Mouse (Mus musculus) limb, embryonic 14.5 days (tissue): ENCODE results near the gene Smco2. TPM values are rescaled to one million over a fixed set of nuclear protein-coding genes. Genes with fewer than 3 reads are reported as not detected.

ENCODE experiments used
- ATAC-seq: fragments of 200-750 bp; cut with Nextera tagmentation; 2 replicates; pipeline ENCODE4 v1.8.0; 2017; ENCODE audit warnings: low read depth, moderate number of reproducible peaks, moderate TSS enrichment; ENCODE audit not compliant: low FRiP score
- DNase-seq: peaks from one replicate; pipeline ENCODE4 v3.0.0-alpha.2; 2015; ENCODE audit warnings: low spot score
- H3K27ac ChIP-seq: fragments of 300-500 bp; sonication (generic); replicated peaks from 2 replicates; pipeline ENCODE4 v1.5.1; 2014; ENCODE audit warnings: low read depth, mild to moderate bottlenecking, low read length, moderate library complexity, mixed read lengths
- H3K27me3 ChIP-seq: fragments of 300-500 bp; sonication (generic); 2 replicates; pipeline ENCODE4 v1.6.1; 2014; ENCODE audit warnings: low read length, mixed read lengths; ENCODE audit not compliant: control insufficient read depth, insufficient read depth
- H3K36me3 ChIP-seq: fragments of 300-500 bp; sonication (generic); 2 replicates; pipeline ENCODE4 v1.6.1; 2014; ENCODE audit warnings: mild to moderate bottlenecking, low read length, moderate library complexity, mixed read lengths; ENCODE audit not compliant: control insufficient read depth, insufficient read depth
- H3K4me1 ChIP-seq: fragments of 300-500 bp; sonication (generic); 2 replicates; pipeline ENCODE4 v1.6.1; 2014; ENCODE audit warnings: antibody characterized with exemption, low read length, mixed read lengths; ENCODE audit not compliant: control insufficient read depth, insufficient read depth
- H3K4me2 ChIP-seq: fragments of 300-500 bp; sonication (generic); replicated peaks from 2 replicates; pipeline ENCODE4 v1.6.1; 2014; ENCODE audit warnings: low read depth, mild to moderate bottlenecking, low read length, moderate library complexity; ENCODE audit not compliant: severe bottlenecking
- H3K4me3 ChIP-seq: fragments of 300-500 bp; sonication (generic); replicated peaks from 2 replicates; pipeline ENCODE4 v1.5.1; 2014; ENCODE audit warnings: low read length
- H3K9ac ChIP-seq: fragments of 300-500 bp; sonication (generic); 2 replicates; pipeline ENCODE4 v1.6.1; 2014; ENCODE audit warnings: mild to moderate bottlenecking, low read depth, low read length, moderate library complexity; ENCODE audit not compliant: severe bottlenecking
- H3K9me3 ChIP-seq: fragments of 300-500 bp; sonication (generic); 2 replicates; pipeline ENCODE4 v1.6.1; 2016; ENCODE audit warnings: low read length; ENCODE audit not compliant: control insufficient read depth
- POLR2A ChIP-seq: fragments of 200-500 bp; IDR thresholded peaks from 2 replicates; pipeline ENCODE4 v1.8.0; 2012; ENCODE audit warnings: inconsistent platforms, mild to moderate bottlenecking, moderate library complexity, borderline replicate concordance; ENCODE audit not compliant: insufficient read depth, insufficient read length; ENCODE audit errors: extremely low read depth
- WGBS: fragments of 180-500 bp; shearing (Covaris S2); extraction: QIAGEN DNeasy Blood & Tissue Kit; methylation state at CpG from one replicate; pipeline ENCODE4 v1.1.7; 2014; 5-methylcytosine and 5-hydroxymethylcytosine counted together
- polyA plus RNA-seq, 2 experiments: library from polyadenylated mRNA; depleted of rRNA in 1 of 2; stranded (reverse) in 1 of 2; unstranded in 1 of 2; fragments of >200 nt; fragmentation: Nextera tagmentation in 1 of 2; extraction: Ambion mirVana in 1 of 2; gene quantifications; 2 replicates each; pipeline versions ENCODE4 v1.2.1 to v1.2.3; 2012 to 2014

Gene Smco2
- polyA plus RNA-seq, 2 experiments: not detected

DNA sequence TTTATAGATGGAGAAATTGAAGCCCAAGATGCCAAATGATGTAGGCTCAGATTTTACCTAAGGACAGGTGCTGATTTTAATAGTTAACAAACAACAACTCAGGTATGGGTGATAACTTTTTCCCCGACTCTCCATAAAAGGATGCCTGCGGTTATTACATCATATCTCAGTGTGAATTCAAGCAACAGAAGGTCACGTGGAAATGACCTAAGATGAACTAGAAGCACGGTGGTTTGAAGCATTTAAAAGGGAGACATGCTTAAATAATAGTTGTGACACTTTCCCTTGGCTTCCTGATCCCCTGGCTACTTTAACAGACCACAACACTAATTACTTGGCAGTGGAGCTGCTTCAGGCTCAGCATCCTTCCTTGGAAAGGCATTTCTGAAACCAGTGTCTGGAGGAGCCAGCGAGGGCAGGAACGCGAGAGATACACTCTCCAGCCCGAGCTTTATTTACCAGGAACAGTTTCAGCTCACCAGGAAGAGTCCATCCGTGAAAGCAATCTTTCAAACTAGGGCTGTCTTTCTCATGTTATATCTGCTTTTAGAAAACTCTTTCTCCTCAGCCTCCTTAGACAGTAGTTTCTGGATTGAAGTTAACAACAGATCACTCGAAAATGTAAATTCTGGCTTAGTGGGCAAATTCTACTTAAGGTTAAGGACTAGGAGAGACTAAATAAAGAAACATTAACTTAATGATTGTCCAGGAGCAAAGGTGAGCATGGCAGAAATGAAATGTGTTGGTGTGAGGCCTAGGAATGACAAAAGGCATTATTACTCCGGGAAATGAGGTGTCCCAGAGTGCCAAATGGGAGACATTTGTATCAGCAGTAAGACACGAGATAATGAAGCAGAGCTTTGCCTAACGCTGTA, 32.2 kb downstream of the Smco2 start:
- Histone ChIP-seq H3K9me3 (peaks cover under 1% of the 10 kb centered on the region; the same call in 1 of the 2 replicates), H3K9ac (no peak overlapping the region), H3K4me1 (no peaks in the 10 kb centered on the region), H3K36me3 (no peaks in the 10 kb centered on the region), H3K4me3 (no peak overlapping the region), H3K27ac (no peak overlapping the region), H3K27me3 (no peaks in the 10 kb centered on the region), H3K4me2 (no peak overlapping the region)
- ATAC-seq: no peak
- DNase-seq: no peak
- no peak for TF ChIP-seq POLR2A
- WGBS: 48% methylated on average over 13 of the region's 13 CpGs

DNA sequence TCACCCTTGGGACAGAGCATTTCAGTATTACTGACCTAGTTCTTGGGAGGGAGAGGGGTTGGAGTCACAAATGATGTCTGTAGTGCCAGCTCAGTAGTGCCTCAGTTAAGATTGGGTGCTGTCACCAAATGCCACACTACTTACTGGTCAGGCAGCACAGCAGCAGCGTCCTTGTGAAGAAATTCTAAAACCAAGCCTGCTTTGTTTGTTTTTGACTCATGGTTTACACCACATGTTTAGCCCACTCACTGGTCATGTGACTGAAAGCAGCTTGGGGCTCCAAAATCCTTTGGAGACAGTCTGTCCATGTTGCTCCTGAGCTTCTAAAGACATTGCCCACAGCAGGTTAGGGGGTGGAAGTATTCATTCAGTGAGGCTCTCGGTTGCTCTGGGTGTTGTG, 33.5 kb downstream of the Smco2 start:
- H3K9me3 ChIP-seq: no peaks in the 10 kb centered on the region
- TF ChIP-seq POLR2A: no peak
- WGBS: 65% methylated on average over 2 of the region's 2 CpGs
- DNase-seq: no peak
- H3K9ac ChIP-seq: no peak overlapping the region
- no peaks in the 10 kb centered on the region for H3K36me3 ChIP-seq
- no peak overlapping the region for H3K4me3 ChIP-seq
- H3K4me2 ChIP-seq: no peak overlapping the region
- peaks cover 3% of the 10 kb centered on the region; the same call in 1 of the 2 replicates for H3K4me1 ChIP-seq
- no peak overlapping the region for H3K27ac ChIP-seq
- no peak for ATAC-seq
- H3K27me3 ChIP-seq: no peaks in the 10 kb centered on the region

DNA sequence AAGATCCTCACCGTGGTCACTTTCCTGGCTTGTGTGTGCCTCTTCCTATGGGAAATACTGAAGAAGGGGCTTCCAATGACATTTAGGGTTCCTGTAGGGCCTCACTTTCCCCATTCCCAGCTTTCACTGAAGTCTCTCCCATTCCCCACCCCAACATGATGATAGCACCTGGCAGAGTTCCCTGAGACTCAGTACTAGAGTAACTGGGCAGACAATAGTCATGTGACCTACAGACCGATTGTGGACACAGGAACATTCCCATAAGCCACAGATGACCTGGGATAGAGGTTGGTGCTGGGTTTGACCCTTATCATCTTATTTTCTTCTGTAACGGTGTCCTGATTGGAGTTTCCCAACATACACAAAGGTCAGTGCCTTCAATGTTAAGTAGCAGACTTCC, 34.3 kb downstream of the Smco2 start:
- ATAC-seq: no peak
- 85% methylated on average over 3 of the region's 3 CpGs for WGBS
- no peak overlapping the region for H3K4me2 ChIP-seq

DNA sequence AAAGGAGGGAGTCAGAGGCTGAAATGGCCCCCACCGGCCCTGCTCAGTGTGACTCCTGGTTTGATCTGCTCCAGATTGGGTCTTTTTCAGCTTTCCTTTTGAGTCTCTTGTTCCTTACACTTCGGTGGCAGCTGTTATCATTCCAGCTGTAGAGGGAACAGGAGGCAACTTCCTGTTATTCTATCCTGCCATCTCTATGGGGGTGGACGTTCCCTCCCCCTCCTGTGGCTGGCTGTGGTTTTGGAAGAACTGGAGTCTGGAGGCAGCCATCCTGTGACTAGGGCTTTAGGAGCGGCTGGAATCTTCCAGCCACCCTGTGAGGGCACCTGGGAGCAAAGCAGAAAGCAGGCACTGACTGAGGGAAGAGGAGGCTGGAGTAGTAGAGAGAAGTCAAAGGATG, 34.9 kb downstream of the Smco2 start:
- H3K9me3 ChIP-seq: no peaks in the 10 kb centered on the region
- no peaks in the 10 kb centered on the region for H3K27me3 ChIP-seq
- DNase-seq (no peak), ATAC-seq (no peak)
- H3K9ac ChIP-seq: no peak overlapping the region
- H3K4me1 ChIP-seq: peaks cover 12% of the 10 kb centered on the region; the same call in 1 of the 2 replicates
- TF ChIP-seq POLR2A: no peak
- WGBS: 20% methylated on average over 4 of the region's 4 CpGs
- H3K27ac ChIP-seq: no peak overlapping the region
- no peak overlapping the region for H3K4me2 ChIP-seq
- no peak overlapping the region for H3K4me3 ChIP-seq
- H3K36me3 ChIP-seq: no peaks in the 10 kb centered on the region

More for the DNA sequence above, 34.3 kb downstream of the Smco2 start:
- Histone ChIP-seq H3K4me1 (peaks cover 6% of the 10 kb centered on the region; the same call in 1 of the 2 replicates), H3K36me3 (no peaks in the 10 kb centered on the region), H3K9me3 (no peaks in the 10 kb centered on the region), H3K27ac (no peak overlapping the region), H3K27me3 (no peaks in the 10 kb centered on the region), H3K9ac (no peak overlapping the region), H3K4me3 (no peak overlapping the region)
- DNase-seq: no peak
- no peak for TF ChIP-seq POLR2A

DNA sequence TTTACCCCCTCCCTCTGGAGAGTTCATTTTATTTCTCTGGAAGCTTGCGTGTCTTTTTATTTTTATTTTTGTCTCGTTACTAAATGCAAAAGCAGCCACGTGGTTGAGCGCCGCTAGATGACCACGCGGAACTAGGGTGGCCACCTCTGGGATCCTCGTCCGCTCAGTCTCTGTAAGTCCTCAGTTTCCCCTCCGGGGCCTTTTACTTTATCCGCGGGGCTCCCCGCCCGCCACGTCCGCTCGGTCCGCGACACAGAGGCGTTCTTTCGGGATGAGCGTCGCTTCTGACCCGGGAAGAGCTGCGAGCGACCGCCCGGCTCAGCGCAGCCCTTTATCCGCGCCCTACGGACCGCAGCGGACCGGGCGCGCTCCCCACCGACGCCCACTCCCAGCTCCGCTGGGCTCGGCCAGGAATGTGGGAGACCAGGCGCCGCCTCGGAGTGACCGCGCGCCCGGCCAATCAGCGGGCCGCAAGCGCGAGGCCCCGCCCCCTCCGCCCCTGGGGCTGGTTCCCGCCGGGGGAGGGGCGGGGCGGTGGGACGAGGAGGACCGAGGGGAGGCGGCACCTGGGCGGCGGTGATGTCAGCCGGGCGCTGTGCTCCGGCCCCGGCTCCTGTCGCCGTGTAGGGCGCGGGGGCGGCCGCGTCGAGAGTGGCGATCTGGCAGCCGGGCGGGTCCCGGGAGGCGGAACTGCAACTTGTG, 38.2 kb downstream of the Smco2 start, which contains the start of gene Ppfibp1:
Ppfibp1 (plus strand) TSS at position 530 of the 702 bp plus-strand sequence.
- DNase-seq (peak; percentile 92), ATAC-seq (peak; percentile 94)
- TF ChIP-seq POLR2A: peak; percentile 91; the same call in 1 of the 2 replicates
- Histone ChIP-seq H3K36me3 (no peaks in the 10 kb centered on the region), H3K27ac (peak within 1 kb of the TSS; percentile 81), H3K4me2 (peak within 1 kb of the TSS; percentile 85), H3K9me3 (no peaks in the 10 kb centered on the region), H3K9ac (peak within 1 kb of the TSS; percentile 87), H3K27me3 (no peaks in the 10 kb centered on the region), H3K4me3 (peak within 1 kb of the TSS; percentile 89), H3K4me1 (peaks cover 31% of the 10 kb centered on the region)
- under 1% methylated on average over 49 of the region's 80 CpGs for WGBS
